8 mouse cellular contexts compared by ENCODE assay signal in genomic region chr3:95650276-95651032, GRCm38 (mm10). TPM values are rescaled to one million over a fixed set of nuclear protein-coding genes. Genes with fewer than 3 reads are reported as not detected.
DNase-seq lines count a peak whose midpoint lies in the region; ATAC-seq and TF ChIP-seq lines count a peak whose summit lies in the region.

No protein-coding gene starts in this region.

- no peak for ATAC-seq in midbrain, postnatal 0 days (ENCODE audit: low FRiP score)
- no peak for ATAC-seq in midbrain, embryonic 15.5 days (replicated peaks)
- ATAC-seq in common myeloid progenitor, adult 5-6 weeks (replicated peaks; ENCODE audit: low read depth, poor library complexity, severe bottlenecking): peak; percentile 53
- ATAC-seq in inflammation-experienced regulatory T-cells, adult 6 months: peak; percentile 68
- peak; percentile 72 for ATAC-seq in megakaryocyte, adult 5-6 weeks (ENCODE audit: poor library complexity, severe bottlenecking)
- ATAC-seq in forebrain, embryonic 15.5 days (replicated peaks): no peak

- no peak overlapping the region for H3K9ac ChIP-seq in midbrain, postnatal 0 days (replicated peaks; ENCODE audit: low read length, poor library complexity, severe bottlenecking)
- H3K9ac ChIP-seq in midbrain, embryonic 15.5 days: no peak overlapping the region
- no peak overlapping the region for H3K9ac ChIP-seq in forebrain, embryonic 15.5 days (replicated peaks)

- 77% methylated on average over 6 of the region's 6 CpGs for WGBS in midbrain, postnatal 0 days
- 83% methylated on average over 6 of the region's 6 CpGs for WGBS in midbrain, embryonic 15.5 days
- 84% methylated on average over 6 of the region's 6 CpGs for WGBS in forebrain, embryonic 15.5 days

- H3K27ac ChIP-seq in midbrain, postnatal 0 days (ENCODE audit: low read depth, low read length): no peak overlapping the region
- no peak overlapping the region for H3K27ac ChIP-seq in midbrain, embryonic 15.5 days
- no peak overlapping the region for H3K27ac ChIP-seq in forebrain, embryonic 15.5 days (replicated peaks)

- no peak for TF ChIP-seq CTCF in midbrain, postnatal 0 days (IDR thresholded peaks at IDR 0.05)

- no peaks in the 10 kb centered on the region for H3K9me3 ChIP-seq in midbrain, postnatal 0 days (ENCODE audit: low read length)
- H3K9me3 ChIP-seq in midbrain, embryonic 15.5 days: no peaks in the 10 kb centered on the region
- H3K9me3 ChIP-seq in forebrain, embryonic 15.5 days: no peaks in the 10 kb centered on the region

- H3K36me3 ChIP-seq in midbrain, postnatal 0 days (ENCODE audit: insufficient read depth, low read length): no peaks in the 10 kb centered on the region
- no peaks in the 10 kb centered on the region for H3K36me3 ChIP-seq in midbrain, embryonic 15.5 days (replicated peaks)
- no peaks in the 10 kb centered on the region for H3K36me3 ChIP-seq in forebrain, embryonic 15.5 days

- H3K4me3 ChIP-seq in midbrain, postnatal 0 days (ENCODE audit: low read depth, low read length): no peak overlapping the region
- no peak overlapping the region for H3K4me3 ChIP-seq in midbrain, embryonic 15.5 days
- no peak overlapping the region for H3K4me3 ChIP-seq in forebrain, embryonic 15.5 days

- H3K27me3 ChIP-seq in midbrain, postnatal 0 days (ENCODE audit: insufficient read depth, low read length): no peaks in the 10 kb centered on the region
- no peaks in the 10 kb centered on the region for H3K27me3 ChIP-seq in midbrain, embryonic 15.5 days (replicated peaks)
- H3K27me3 ChIP-seq in forebrain, embryonic 15.5 days: no peaks in the 10 kb centered on the region

- no peak overlapping the region for H3K4me2 ChIP-seq in midbrain, postnatal 0 days (ENCODE audit: low read depth, low read length, poor library complexity, severe bottlenecking)
- H3K4me2 ChIP-seq in midbrain, embryonic 15.5 days: no peak overlapping the region
- H3K4me2 ChIP-seq in forebrain, embryonic 15.5 days (replicated peaks): no peak overlapping the region

- peaks cover 5% of the 10 kb centered on the region; the same call in 1 of the 2 replicates for H3K4me1 ChIP-seq in midbrain, postnatal 0 days (ENCODE audit: insufficient read depth, low read length)
- H3K4me1 ChIP-seq in midbrain, embryonic 15.5 days: peaks cover 7% of the 10 kb centered on the region; the same call in 1 of the 2 replicates
- H3K4me1 ChIP-seq in forebrain, embryonic 15.5 days: no peaks in the 10 kb centered on the region

- peak; percentile 8 for DNase-seq in midbrain, postnatal 0 days (ENCODE audit: low spot score)
- no peak for DNase-seq in cerebellum, postnatal 36 days
- DNase-seq in layer of hippocampus, postnatal 25 days (ENCODE audit: extremely low spot score in 1 of 2, low spot score in 1 of 2): no peak

RNA-seq across cellular contexts. Expression of gene Mcl1, which starts 8.1 kb away (rescaled TPM):
- total RNA-seq in midbrain, postnatal 0 days (2014; rRNA removed): 105 and 136 TPM in 2 replicates
- polyA plus RNA-seq in midbrain, postnatal 0 days (2015; fragmentation: Nextera tagmentation; extraction: Ambion mirVana): 35.8 and 42.8 TPM in 2 replicates
- 47.8 and 47.9 TPM in 2 replicates for polyA plus RNA-seq in midbrain, embryonic 15.5 days (2015; fragmentation: Nextera tagmentation; extraction: Ambion mirVana)
- 141 and 159 TPM in 2 replicates for total RNA-seq in common myeloid progenitor, adult 5-6 weeks (2017)
- 10 to 100 TPM; 50.5 to 86.1 (median 61.6) TPM for polyA plus RNA-seq in inflammation-experienced regulatory T-cells, adult 6 months (2017; shearing (Covaris generic))
- total RNA-seq in megakaryocyte, adult 5-6 weeks (2015): 440 and 463 TPM in 2 replicates
- 327 and 343 TPM in 2 replicates for total RNA-seq in megakaryocyte, adult 5-6 weeks (2017)
- 48.1 and 52.4 TPM in 2 replicates for polyA plus RNA-seq in forebrain, embryonic 15.5 days (2015; fragmentation: Nextera tagmentation; extraction: Ambion mirVana)
- 10 to 100 TPM; 54.6 to 61.6 TPM for total RNA-seq in layer of hippocampus, postnatal 25 days (2021)

RNA-seq across cellular contexts. Expression of gene Ensa, which starts 25.7 kb away (rescaled TPM):
- total RNA-seq in midbrain, postnatal 0 days (2014; rRNA removed): 100 and 124 TPM in 2 replicates
- 167 and 169 TPM in 2 replicates for polyA plus RNA-seq in midbrain, postnatal 0 days (2015; fragmentation: Nextera tagmentation; extraction: Ambion mirVana)
- 123 and 133 TPM in 2 replicates for polyA plus RNA-seq in midbrain, embryonic 15.5 days (2015; fragmentation: Nextera tagmentation; extraction: Ambion mirVana)
- 79.4 and 79.7 TPM in 2 replicates for total RNA-seq in common myeloid progenitor, adult 5-6 weeks (2017)
- polyA plus RNA-seq in inflammation-experienced regulatory T-cells, adult 6 months (2017; shearing (Covaris generic)): 10 to 100 TPM; 68.7 to 89.9 (median 76.3) TPM
- 54.7 and 64.2 TPM in 2 replicates for total RNA-seq in megakaryocyte, adult 5-6 weeks (2015)
- 94.3 and 94.8 TPM in 2 replicates for total RNA-seq in megakaryocyte, adult 5-6 weeks (2017)
- polyA plus RNA-seq in forebrain, embryonic 15.5 days (2015; fragmentation: Nextera tagmentation; extraction: Ambion mirVana): 112 and 121 TPM in 2 replicates
- 100 to 1,000 TPM; 298 to 321 TPM for total RNA-seq in layer of hippocampus, postnatal 25 days (2021)

RNA-seq across cellular contexts. Expression of gene Adamtsl4, which starts 37.3 kb away (rescaled TPM):
- 1.3 and 1.4 TPM in 2 replicates for total RNA-seq in midbrain, postnatal 0 days (2014; rRNA removed)
- polyA plus RNA-seq in midbrain, postnatal 0 days (2015; fragmentation: Nextera tagmentation; extraction: Ambion mirVana): 1.0 and 1.4 TPM in 2 replicates
- polyA plus RNA-seq in midbrain, embryonic 15.5 days (2015; fragmentation: Nextera tagmentation; extraction: Ambion mirVana): 1.0 TPM in 2 replicates
- total RNA-seq in common myeloid progenitor, adult 5-6 weeks (2017): 0.37 TPM in 1 of 2 replicates, not detected in the other
- polyA plus RNA-seq in inflammation-experienced regulatory T-cells, adult 6 months (2017; shearing (Covaris generic)): 1 to 10 TPM; 2.0 to 4.6 (median 2.2) TPM
- 0.85 and 1.3 TPM in 2 replicates for total RNA-seq in megakaryocyte, adult 5-6 weeks (2015)
- 0.59 and 0.77 TPM in 2 replicates for total RNA-seq in megakaryocyte, adult 5-6 weeks (2017)
- 0.45 and 0.56 TPM in 2 replicates for polyA plus RNA-seq in forebrain, embryonic 15.5 days (2015; fragmentation: Nextera tagmentation; extraction: Ambion mirVana)
- total RNA-seq in layer of hippocampus, postnatal 25 days (2021): 1 to 10 TPM; 3.7 to 4.0 TPM

Comparison
In these comparisons a context has a peak if more than half of its experiments do, and no peak if none do; other contexts are left out.
1. ATAC-seq: peak in common myeloid progenitor, adult 5-6 weeks (single experiment), inflammation-experienced regulatory T-cells, adult 6 months (single experiment) and megakaryocyte, adult 5-6 weeks (single experiment); none in midbrain, postnatal 0 days (single experiment), midbrain, embryonic 15.5 days (single experiment) and forebrain, embryonic 15.5 days (single experiment).